Mouse (Mus musculus): ENCODE results near the gene Dchs2. TPM values are rescaled to one million over a fixed set of nuclear protein-coding genes. Genes with fewer than 3 reads are reported as not detected.

Gene Dchs2
- polyA plus RNA-seq, 1 experiment from 2014 or later: 0.15 TPM

DNA sequence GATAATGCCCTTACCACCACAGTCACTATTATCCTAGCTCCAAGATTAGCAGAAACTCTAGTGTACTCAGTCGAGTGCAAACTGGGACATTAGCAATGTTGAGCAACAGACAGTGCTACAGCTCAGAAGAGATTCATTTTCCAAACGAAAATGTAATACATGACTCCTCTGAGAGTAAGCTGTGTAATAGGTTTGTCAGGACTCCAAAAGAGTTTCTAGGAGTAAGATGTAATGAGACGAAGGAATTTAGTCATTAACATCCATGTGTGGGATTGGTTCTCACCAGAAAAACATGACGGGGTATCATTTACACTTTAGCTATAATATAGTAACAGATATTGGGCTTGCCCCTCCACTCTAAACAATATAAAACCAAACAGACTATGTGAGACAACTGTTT is 90.3 kb downstream of the Dchs2 start:
- WGBS: 81% methylated on average over 4 of the region's 4 CpGs
- Histone ChIP-seq H3K4me1 (no peaks in the 10 kb centered on the region), H3K9ac (no peak overlapping the region), H3K36me3 (replicated peaks) (no peaks in the 10 kb centered on the region), H3K9me3 (no peaks in the 10 kb centered on the region), H3K4me3 (replicated peaks) (no peak overlapping the region), H3K27me3 (no peaks in the 10 kb centered on the region), H3K27ac (no peak overlapping the region), H3K4me2 (no peak overlapping the region)
- no peak for ATAC-seq (ENCODE audit: low FRiP score)

DNA sequence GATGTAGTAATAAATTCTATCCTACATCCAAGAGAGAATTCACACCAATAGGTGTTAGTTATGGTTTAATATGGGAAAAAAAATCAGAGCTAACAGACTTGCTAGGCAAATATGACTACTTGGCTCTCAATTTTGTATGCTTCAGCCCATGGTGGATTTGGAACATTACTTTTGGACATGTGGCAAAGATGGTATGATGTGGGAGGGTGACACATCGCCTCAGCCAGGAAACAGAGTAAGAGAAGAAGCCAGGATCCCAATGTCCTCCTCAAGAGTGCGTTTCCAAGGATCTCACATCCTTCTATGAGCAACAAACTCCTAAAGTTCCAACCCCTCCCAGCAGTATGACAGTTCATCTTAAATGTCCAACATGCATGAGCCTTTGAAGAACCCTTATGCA is 92.4 kb downstream of the Dchs2 start:
- no peak overlapping the region for H3K9ac ChIP-seq
- H3K27ac ChIP-seq: no peak overlapping the region
- no peak for ATAC-seq (ENCODE audit: low FRiP score)
- no peaks in the 10 kb centered on the region for H3K36me3 ChIP-seq (replicated peaks)
- no peaks in the 10 kb centered on the region for H3K27me3 ChIP-seq
- no peaks in the 10 kb centered on the region for H3K4me1 ChIP-seq
- H3K4me3 ChIP-seq (replicated peaks): no peak overlapping the region
- no peaks in the 10 kb centered on the region for H3K9me3 ChIP-seq
- no peak overlapping the region for H3K4me2 ChIP-seq
- 86% methylated on average over 2 of the region's 2 CpGs for WGBS

DNA sequence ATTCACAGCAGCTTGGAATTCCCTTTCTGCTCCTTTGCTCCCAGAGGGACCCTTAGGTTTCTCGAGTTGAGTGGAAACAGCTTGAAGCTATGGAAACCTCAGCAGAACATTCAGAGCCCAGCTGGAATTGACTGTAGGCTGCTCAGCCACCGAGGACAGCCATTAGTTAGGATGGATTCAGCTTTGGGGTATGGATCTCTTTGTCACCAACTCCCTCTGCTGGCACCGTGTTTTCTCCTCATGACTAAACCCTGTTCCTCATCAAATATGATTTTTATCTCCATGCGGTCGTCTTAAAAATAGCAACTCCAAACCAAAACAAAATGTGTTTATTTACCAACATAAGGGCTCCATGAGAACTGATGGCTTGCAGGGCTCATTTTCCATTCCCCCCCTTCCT is 94.4 kb downstream of the Dchs2 start:
- WGBS: 78% methylated on average over 5 of the region's 5 CpGs
- ATAC-seq (ENCODE audit: low FRiP score): no peak
- Histone ChIP-seq H3K4me1 (no peaks in the 10 kb centered on the region), H3K4me3 (replicated peaks) (no peak overlapping the region), H3K36me3 (replicated peaks) (no peaks in the 10 kb centered on the region), H3K4me2 (no peak overlapping the region), H3K9ac (no peak overlapping the region), H3K27me3 (no peaks in the 10 kb centered on the region), H3K9me3 (no peaks in the 10 kb centered on the region), H3K27ac (no peak overlapping the region)

DNA sequence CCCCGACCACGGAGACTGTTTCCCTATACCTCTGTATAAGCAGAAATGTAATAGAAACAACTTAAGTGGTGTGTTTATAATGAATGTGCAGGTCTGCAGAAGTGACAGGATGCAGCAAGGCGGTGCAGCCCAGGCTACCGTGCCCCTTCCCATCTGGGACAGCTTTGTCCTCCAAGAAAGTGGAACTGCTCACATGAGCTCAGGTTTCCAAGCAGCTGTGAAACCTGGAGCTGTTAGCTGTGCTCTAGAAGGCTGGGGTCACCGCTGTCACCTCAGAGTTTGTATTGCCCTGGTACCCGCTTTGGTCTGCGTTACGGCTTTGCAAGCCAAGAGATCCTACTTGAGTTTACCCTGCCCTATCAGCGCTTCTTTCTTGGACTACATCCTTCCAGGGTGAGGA is 100.6 kb downstream of the Dchs2 start:
- ATAC-seq (ENCODE audit: low FRiP score): no peak
- Histone ChIP-seq H3K36me3 (replicated peaks) (no peaks in the 10 kb centered on the region), H3K4me2 (no peak overlapping the region), H3K27me3 (no peaks in the 10 kb centered on the region), H3K27ac (no peak overlapping the region), H3K9me3 (no peaks in the 10 kb centered on the region), H3K4me1 (no peaks in the 10 kb centered on the region), H3K9ac (no peak overlapping the region), H3K4me3 (replicated peaks) (no peak overlapping the region)
- WGBS: 84% methylated on average over 9 of the region's 9 CpGs

DNA sequence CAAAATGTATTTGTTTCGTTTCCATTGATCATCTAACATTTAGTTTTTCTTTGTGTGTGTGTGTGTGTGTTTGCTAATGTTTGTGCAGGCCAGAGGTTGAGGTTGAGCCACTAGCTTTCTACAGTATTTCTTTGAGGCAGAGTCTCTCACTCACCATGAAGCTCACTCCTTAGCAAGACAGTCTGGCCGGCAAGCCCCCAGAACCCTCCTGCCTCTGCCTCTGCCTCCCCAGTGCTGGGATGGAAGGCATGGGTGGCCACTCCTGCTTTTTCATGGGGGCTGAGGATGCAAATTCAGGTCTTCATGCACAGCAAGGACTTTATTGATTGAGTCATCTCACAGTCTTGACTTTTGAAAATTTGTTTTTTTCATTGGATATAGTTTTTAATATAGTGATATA is 102.6 kb downstream of the Dchs2 start:
- ATAC-seq (ENCODE audit: low FRiP score): no peak

DNA sequence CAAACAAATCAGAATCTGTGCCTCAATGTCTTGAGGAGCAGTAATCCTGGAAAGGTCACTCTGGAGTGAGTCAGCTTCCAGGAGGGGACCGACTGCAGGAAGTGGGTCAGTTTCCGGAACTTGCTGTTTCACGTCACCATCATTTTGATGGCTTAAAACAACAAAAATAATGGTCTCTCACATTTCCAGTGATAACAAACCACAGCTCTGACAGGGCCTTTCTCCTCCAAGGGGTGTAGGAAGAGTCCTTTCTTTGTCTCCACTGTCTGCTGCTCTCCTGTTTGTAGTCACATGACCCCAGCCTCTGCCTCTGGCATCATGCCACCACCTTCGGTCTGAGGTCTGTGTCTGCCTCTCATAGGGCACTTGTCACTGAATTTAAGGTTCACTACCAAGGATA is 106.7 kb downstream of the Dchs2 start:
- WGBS: 86% methylated on average over 4 of the region's 4 CpGs

More for the DNA sequence above, 102.6 kb downstream of the Dchs2 start:
- no peaks in the 10 kb centered on the region for H3K4me1 ChIP-seq
- H3K4me2 ChIP-seq: no peak overlapping the region
- H3K9ac ChIP-seq: no peak overlapping the region
- 81% methylated on average over 2 of the region's 2 CpGs for WGBS
- no peak overlapping the region for H3K27ac ChIP-seq
- H3K9me3 ChIP-seq: no peaks in the 10 kb centered on the region
- H3K27me3 ChIP-seq: no peaks in the 10 kb centered on the region
- no peaks in the 10 kb centered on the region for H3K36me3 ChIP-seq (replicated peaks)
- H3K4me3 ChIP-seq (replicated peaks): no peak overlapping the region

DNA sequence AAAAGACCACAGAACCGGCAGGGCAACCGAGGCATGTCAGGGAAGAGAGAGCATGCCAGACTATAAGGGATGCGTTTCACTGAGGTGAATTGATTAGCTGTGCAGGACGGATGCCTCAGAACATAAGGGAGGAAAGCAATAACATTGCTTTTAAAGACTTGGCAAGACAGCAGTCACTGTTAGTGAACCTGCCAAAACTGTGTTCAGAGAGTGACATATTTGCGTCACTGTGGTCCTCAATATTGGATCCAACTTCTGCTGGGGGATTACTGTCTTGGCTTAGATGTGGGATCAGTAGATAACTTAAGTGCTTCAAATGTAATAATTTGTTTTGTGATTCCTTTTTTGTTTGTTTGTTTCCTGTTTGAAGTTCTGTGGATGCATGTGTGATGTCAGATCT is 107.3 kb downstream of the Dchs2 start:
- Histone ChIP-seq H3K27ac (no peak overlapping the region), H3K9ac (no peak overlapping the region), H3K4me3 (replicated peaks) (no peak overlapping the region), H3K36me3 (replicated peaks) (no peaks in the 10 kb centered on the region), H3K9me3 (no peaks in the 10 kb centered on the region), H3K4me1 (no peaks in the 10 kb centered on the region), H3K4me2 (no peak overlapping the region), H3K27me3 (no peaks in the 10 kb centered on the region)
- no peak for ATAC-seq (ENCODE audit: low FRiP score)
- 90% methylated on average over 5 of the region's 5 CpGs for WGBS

More for the DNA sequence above, 106.7 kb downstream of the Dchs2 start:
- Histone ChIP-seq H3K27me3 (no peaks in the 10 kb centered on the region), H3K4me3 (replicated peaks) (no peak overlapping the region), H3K4me2 (no peak overlapping the region), H3K36me3 (replicated peaks) (no peaks in the 10 kb centered on the region), H3K27ac (no peak overlapping the region), H3K9ac (no peak overlapping the region), H3K4me1 (no peaks in the 10 kb centered on the region), H3K9me3 (no peaks in the 10 kb centered on the region)
- ATAC-seq (ENCODE audit: low FRiP score): no peak

DNA sequence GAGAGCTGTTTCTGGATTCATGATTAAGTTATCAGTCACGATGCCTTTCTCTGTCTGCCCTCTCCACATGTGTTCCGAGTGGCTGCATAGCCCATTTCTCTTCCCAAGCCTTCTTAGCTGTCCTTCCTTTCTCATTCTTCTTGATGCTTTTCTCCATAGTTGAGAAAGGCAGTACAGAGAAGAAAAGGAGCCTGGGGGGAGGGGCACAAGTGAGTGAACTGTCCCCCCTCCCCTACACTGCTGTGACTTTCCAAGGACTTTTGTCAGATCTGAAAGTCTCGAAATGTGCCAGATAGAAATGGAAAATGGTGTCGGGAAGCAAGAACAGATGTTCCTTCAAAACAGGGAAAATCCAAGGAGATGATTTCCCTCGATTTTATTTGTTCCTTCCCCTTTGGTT is 118.8 kb downstream of the Dchs2 start:
- Histone ChIP-seq H3K9ac (no peak overlapping the region), H3K4me1 (no peaks in the 10 kb centered on the region), H3K4me2 (no peak overlapping the region), H3K9me3 (no peaks in the 10 kb centered on the region), H3K4me3 (replicated peaks) (no peak overlapping the region), H3K27ac (no peak overlapping the region), H3K27me3 (no peaks in the 10 kb centered on the region), H3K36me3 (replicated peaks) (no peaks in the 10 kb centered on the region)
- ATAC-seq (ENCODE audit: low FRiP score): no peak
- WGBS: 77% methylated on average over 5 of the region's 5 CpGs

DNA sequence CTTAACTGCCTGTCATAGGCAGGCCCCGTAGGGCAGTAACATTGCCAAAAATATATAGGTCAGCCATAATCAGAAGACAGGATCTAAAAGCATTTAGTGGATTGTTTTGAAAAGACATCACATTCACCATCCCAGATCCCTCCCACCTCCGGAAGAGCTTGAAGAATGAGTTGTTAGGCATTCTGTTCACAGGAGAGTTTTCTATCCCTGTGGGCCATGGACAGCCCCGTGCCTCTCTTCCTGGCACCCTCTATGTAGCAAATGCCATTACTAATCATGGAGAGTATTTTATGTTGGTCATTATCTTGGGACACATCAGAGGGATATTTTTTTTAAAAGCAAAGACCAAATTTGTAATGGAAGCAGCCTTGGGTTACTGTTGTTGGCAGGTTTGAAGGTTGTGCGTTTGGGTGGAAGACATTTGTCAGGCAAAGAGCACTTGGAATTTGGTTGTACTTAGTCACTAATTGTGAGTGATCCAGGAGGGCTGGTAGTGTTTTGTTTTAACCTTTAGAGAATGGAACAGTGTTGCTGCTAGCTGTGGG is 122.3 kb downstream of the Dchs2 start:
- no peaks in the 10 kb centered on the region for H3K27me3 ChIP-seq
- no peak overlapping the region for H3K4me2 ChIP-seq
- no peak overlapping the region for H3K4me3 ChIP-seq (replicated peaks)
- no peak overlapping the region for H3K9ac ChIP-seq
- 89% methylated on average over 4 of the region's 4 CpGs for WGBS
- no peaks in the 10 kb centered on the region for H3K4me1 ChIP-seq
- no peak for ATAC-seq (ENCODE audit: low FRiP score)
- H3K9me3 ChIP-seq: no peaks in the 10 kb centered on the region
- H3K36me3 ChIP-seq (replicated peaks): no peaks in the 10 kb centered on the region
- H3K27ac ChIP-seq: no peak overlapping the region

DNA sequence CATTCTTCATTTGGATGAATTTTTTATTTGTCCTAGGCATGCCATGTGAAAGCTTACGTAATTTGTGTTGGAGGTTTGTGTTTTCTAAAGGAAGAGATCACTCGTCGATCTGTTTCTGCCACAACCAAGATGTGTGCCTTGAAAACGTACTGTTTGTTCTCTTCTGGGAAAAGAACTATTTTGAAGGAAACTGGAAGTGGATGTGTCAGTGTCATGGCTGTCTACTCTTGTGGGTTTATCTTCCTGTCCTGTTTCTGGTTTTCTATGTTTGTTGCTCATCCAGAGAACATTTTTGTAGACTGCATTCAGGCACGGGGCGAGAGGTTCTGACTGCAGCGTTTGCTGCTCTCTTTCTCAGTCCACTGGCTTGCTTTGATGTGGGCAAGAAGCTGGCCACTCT is 124.2 kb downstream of the Dchs2 start:
- no peaks in the 10 kb centered on the region for H3K9me3 ChIP-seq
- no peaks in the 10 kb centered on the region for H3K27me3 ChIP-seq
- ATAC-seq (ENCODE audit: low FRiP score): no peak
- no peaks in the 10 kb centered on the region for H3K36me3 ChIP-seq (replicated peaks)
- no peak overlapping the region for H3K4me2 ChIP-seq
- no peak overlapping the region for H3K27ac ChIP-seq
- H3K9ac ChIP-seq: no peak overlapping the region
- WGBS: 86% methylated on average over 7 of the region's 7 CpGs
- H3K4me1 ChIP-seq: no peaks in the 10 kb centered on the region
- H3K4me3 ChIP-seq (replicated peaks): no peak overlapping the region

DNA sequence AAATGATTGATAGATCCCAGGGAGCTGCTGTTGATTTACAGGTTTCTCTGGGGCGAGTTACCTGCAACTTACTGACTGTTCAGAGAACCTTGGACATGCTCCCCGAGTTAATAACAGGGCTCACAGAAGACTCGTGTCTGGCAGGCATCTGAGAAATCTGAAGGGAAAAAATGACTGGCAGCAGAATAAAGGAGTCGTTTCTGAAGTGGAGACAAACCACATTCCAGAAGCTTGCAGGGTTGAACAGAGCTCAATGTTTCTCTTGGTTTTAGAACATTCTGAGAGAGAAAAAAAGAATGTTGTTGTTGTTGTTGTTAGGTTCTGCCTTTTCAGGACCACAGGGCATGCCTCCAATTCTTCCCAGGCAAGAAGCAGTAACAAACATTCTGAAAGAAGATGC is 131.7 kb downstream of the Dchs2 start:
- H3K4me2 ChIP-seq: no peak overlapping the region
- H3K4me1 ChIP-seq: no peaks in the 10 kb centered on the region
- WGBS: 62% methylated on average over 4 of the region's 4 CpGs
- H3K27ac ChIP-seq: no peak overlapping the region
- H3K36me3 ChIP-seq (replicated peaks): no peaks in the 10 kb centered on the region
- H3K27me3 ChIP-seq: no peaks in the 10 kb centered on the region
- no peak overlapping the region for H3K9ac ChIP-seq
- H3K9me3 ChIP-seq: no peaks in the 10 kb centered on the region
- no peak overlapping the region for H3K4me3 ChIP-seq (replicated peaks)
- no peak for ATAC-seq (ENCODE audit: low FRiP score)

DNA sequence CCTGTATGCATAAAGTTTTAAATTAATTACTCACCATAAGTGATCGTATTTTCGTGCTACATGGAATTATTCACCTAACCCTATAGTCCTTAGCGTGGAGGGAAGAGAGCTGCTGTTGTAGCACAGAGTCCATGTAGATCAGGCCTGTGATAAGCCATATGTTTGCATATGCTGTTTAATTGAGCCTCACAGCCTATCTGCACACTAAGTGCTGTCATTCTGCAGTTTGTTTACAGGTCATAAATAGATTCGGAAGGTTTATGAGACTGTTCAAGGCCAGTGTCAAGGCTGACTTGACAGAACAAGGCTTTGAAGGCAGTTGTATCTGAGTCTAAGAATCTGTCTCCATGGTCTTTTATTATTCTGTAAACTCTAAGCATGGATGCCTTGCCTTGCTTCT is 138.3 kb downstream of the Dchs2 start:
- WGBS: 94% methylated on average over 4 of the region's 4 CpGs
- no peak for ATAC-seq (ENCODE audit: low FRiP score)
- Histone ChIP-seq H3K27ac (no peak overlapping the region), H3K9ac (no peak overlapping the region), H3K27me3 (no peaks in the 10 kb centered on the region), H3K4me3 (replicated peaks) (no peak overlapping the region), H3K4me2 (no peak overlapping the region), H3K4me1 (no peaks in the 10 kb centered on the region), H3K36me3 (replicated peaks) (no peaks in the 10 kb centered on the region), H3K9me3 (no peaks in the 10 kb centered on the region)

DNA sequence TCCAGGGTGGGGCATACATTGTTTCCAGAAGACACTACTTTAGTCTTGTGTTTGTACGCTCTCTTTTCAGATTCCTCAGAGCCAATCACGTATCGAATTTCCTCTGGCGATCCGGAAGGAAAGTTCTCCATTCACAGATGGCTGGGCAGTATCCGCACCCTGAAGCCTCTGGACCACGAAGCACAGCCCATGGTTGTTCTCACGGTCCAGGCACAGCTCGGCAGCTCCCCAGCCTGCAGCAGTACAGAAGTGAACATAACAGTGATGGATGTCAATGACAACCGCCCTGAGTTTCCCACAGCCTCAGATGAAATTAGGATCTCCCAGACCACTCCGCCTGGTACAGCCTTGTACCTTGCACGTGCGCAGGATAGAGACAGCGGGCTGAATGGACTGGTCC is 142.5 kb downstream of the Dchs2 start:
- no peak overlapping the region for H3K4me3 ChIP-seq (replicated peaks)
- H3K36me3 ChIP-seq (replicated peaks): no peaks in the 10 kb centered on the region
- H3K9ac ChIP-seq: no peak overlapping the region
- H3K9me3 ChIP-seq: no peaks in the 10 kb centered on the region
- 88% methylated on average over 14 of the region's 14 CpGs for WGBS
- H3K4me2 ChIP-seq: no peak overlapping the region
- H3K27me3 ChIP-seq: no peaks in the 10 kb centered on the region
- ATAC-seq (ENCODE audit: low FRiP score): no peak
- no peak overlapping the region for H3K27ac ChIP-seq
- no peaks in the 10 kb centered on the region for H3K4me1 ChIP-seq

DNA sequence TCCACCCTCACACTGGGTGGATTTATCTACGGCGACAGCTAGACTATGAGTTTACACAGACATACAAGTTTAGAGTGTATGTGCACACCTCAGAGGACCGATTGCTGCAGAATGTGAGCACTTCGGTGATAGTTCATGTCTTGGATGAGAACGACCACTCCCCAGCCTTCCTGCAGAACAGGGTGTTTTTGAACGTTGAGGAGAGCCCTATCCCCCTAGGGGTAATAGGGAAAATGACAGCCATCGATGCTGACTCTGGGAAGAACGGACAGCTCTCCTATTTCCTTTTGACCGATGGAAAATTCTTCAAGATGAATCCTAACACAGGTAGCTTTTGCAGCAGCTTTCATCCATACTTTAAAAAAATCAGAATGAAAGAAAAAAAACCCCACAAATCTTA is 143.2 kb downstream of the Dchs2 start:
- H3K36me3 ChIP-seq (replicated peaks): no peaks in the 10 kb centered on the region
- no peak overlapping the region for H3K9ac ChIP-seq
- no peak overlapping the region for H3K4me2 ChIP-seq
- ATAC-seq (ENCODE audit: low FRiP score): no peak
- no peak overlapping the region for H3K4me3 ChIP-seq (replicated peaks)
- H3K27ac ChIP-seq: no peak overlapping the region
- H3K4me1 ChIP-seq: no peaks in the 10 kb centered on the region
- 70% methylated on average over 9 of the region's 9 CpGs for WGBS
- no peaks in the 10 kb centered on the region for H3K27me3 ChIP-seq
- H3K9me3 ChIP-seq: no peaks in the 10 kb centered on the region

All from forebrain, embryonic 12.5 days (tissue).